Mouse (Mus musculus) spleen, embryonic (tissue): ENCODE data around the gene Ndufab1.

Source experiments
- CTCF ChIA-PET: fragments of 350-600 bp; sonication (Branson Sonifier 250); formaldehyde crosslinking; loops from one replicate; lab custom pipeline; 2022; lab: Charles Lee

Ndufab1 gene

GRCm38 (mm10) chr7:122067517-122068381, 33.9 kb downstream of the Ndufab1 start:
- CTCF ChIA-PET, result interaction anchor here (0.8 kb wide), 1 partner anchor 51 kb away, joined by 3 read pairs; no protein-coding TSS in a partner anchor

GRCm38 (mm10) chr7:122066945-122067516, 34.7 kb downstream of the Ndufab1 start, which contains the start of the genes Ubfd1 and Ears2:
Gene Ubfd1 (plus strand): TSS chr7:122067175.
Gene Ears2 (minus strand): TSS chr7:122067263.
- CTCF ChIA-PET, result no interaction called here

GRCm38 (mm10) chr7:122066102-122066944, 35.4 kb downstream of the Ndufab1 start:
- CTCF ChIA-PET, result no interaction called here

- CTCF ChIA-PET, result no interaction called here
Observed at GRCm38 (mm10) chr7:122065656-122066055, 36.0 kb downstream of the Ndufab1 start.

- CTCF ChIA-PET, result no interaction called here
Observed at GRCm38 (mm10) chr7:122056633-122057032, 45.1 kb downstream of the Ndufab1 start.

- CTCF ChIA-PET, result no interaction called here
Observed at GRCm38 (mm10) chr7:122050834-122051233, 50.9 kb downstream of the Ndufab1 start.

GRCm38 (mm10) chr7:122048191-122048590, 53.5 kb downstream of the Ndufab1 start:
- CTCF ChIA-PET, result interaction anchor here (0.5 kb wide), 1 partner anchor 446 kb away, joined by 3 read pairs; no protein-coding TSS in a partner anchor

GRCm38 (mm10) chr7:122046813-122047212, 54.9 kb downstream of the Ndufab1 start:
- CTCF ChIA-PET, result no interaction called here

- CTCF ChIA-PET, result interaction anchor here (0.5 to 0.6 kb wide), 3 partner anchors 19 to 43 kb away, joined by 3 to 9 read pairs (median 3); partner anchors contain the start of gene Gga2
Observed at GRCm38 (mm10) chr7:122045711-122046110, 56.0 kb downstream of the Ndufab1 start.

GRCm38 (mm10) chr7:122045181-122045634, 56.5 kb downstream of the Ndufab1 start:
- CTCF ChIA-PET, result interaction anchor here (0.5 to 0.6 kb wide), 3 partner anchors 19 to 43 kb away, joined by 3 to 9 read pairs (median 3); partner anchors contain the start of gene Gga2

GRCm38 (mm10) chr7:122044106-122044505, 57.6 kb downstream of the Ndufab1 start:
- CTCF ChIA-PET, result no interaction called here
